Mouse (Mus musculus) megakaryocyte, embryonic 14.5 days (primary cell): ENCODE data around the gene Plscr1.

Experiments
- FLI1 ChIP-seq: IDR thresholded peaks from 2 replicates; pipeline ENCODE4 v1.6.1; 2012; ENCODE audit warnings: low read length, inconsistent platforms, mixed read lengths
- GATA1 ChIP-seq: IDR thresholded peaks from 3 replicates; pipeline ENCODE4 v1.6.1; 2012; ENCODE audit warnings: mixed read lengths, low read length, inconsistent platforms, borderline replicate concordance

GRCm38 (mm10) chr9:92301213-92301612 is 51.7 kb downstream of the Plscr1 start:
- TF ChIP-seq GATA1 = no peak
- TF ChIP-seq FLI1 = no peak
